Mouse (Mus musculus) brain, embryonic 14.5 days (tissue): ENCODE measurements around the gene Phf1.

Source experiments
- CTCF ChIP-seq: fragments of 200-500 bp; IDR thresholded peaks from 2 replicates; pipeline ENCODE4 v1.5.1; 2012; ENCODE audit warnings: inconsistent platforms, mild to moderate bottlenecking, moderate library complexity, borderline replicate concordance; ENCODE audit not compliant: insufficient read depth, insufficient read length; ENCODE audit errors: extremely low read depth
- POLR2A ChIP-seq: fragments of 200-500 bp; IDR thresholded peaks from 2 replicates; pipeline ENCODE4 v1.6.1; 2012; ENCODE audit warnings: mild to moderate bottlenecking, inconsistent platforms, borderline replicate concordance; ENCODE audit not compliant: poor library complexity, insufficient read depth, insufficient read length, severe bottlenecking; ENCODE audit errors: extremely low read depth

GRCm38 (mm10) chr17:26953726-26954125 is 20.9 kb downstream of the Phf1 start:
- TF ChIP-seq POLR2A, result no peak
- TF ChIP-seq CTCF, result no peak
